Mouse (Mus musculus): ENCODE measurements around the gene Tnrc6b.

Tnrc6b gene

DNA sequence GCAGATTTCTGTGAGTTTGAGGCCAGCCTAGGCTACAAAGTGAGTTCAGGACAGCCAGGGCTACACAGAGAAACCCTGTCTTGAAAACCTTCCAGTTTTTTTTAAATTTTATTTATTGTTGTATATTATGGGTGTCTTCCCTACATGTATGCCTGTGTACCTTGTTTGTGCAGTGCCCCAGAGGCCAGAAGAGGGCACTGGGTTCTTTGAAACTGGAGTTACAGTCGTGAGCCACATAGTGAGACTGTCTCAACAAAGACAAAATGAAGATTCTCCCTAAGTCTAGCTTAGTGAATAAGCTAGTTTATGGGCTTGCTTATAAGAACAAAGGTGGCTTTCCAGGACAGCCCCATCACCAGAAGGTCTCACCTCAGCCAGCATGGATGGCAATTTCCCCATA lies 25.4 kb downstream of the Tnrc6b start:
- DNase-seq (ENCODE audit: low spot score): no peak

DNA sequence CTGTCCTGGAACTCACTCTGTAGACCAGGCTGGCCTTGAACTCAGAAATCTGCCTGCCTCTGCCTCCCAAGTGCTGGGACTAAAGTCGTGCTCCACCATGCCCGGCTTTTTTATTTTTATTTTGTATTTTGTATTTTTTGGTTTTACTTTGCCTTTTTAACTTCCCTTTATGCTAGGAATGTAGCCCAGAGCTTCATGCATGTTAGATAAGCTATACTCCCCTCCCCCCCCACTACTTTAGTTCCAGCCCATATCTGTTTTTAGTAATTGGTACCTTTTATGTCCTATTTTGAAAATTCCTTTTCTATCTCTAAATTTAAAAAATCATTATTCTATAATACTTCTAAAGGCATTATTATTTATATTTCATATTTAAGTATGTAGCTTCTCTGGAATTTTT lies 27.1 kb downstream of the Tnrc6b start:
- DNase-seq (ENCODE audit: low spot score): no peak

DNA sequence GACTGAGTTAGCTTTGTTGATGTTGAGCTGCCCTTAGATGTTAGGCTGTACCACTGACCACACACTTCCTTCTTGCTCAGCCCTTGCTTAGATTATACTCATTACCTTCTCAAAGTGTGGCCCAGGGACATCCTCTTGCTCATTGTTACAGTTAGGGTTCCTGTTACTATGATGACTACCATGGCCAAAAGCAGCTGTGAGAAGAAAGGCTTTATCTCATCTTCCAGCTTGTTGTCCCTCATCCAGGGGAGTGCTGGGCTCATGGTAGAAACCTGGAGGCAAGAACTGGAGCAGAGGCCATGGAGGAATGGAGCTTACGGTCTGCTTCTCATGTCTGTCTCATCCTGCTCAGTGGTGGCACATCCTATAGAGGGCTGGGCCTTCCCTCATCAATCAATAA lies 28.9 kb downstream of the Tnrc6b start:
- DNase-seq (ENCODE audit: low spot score): no peak

DNA sequence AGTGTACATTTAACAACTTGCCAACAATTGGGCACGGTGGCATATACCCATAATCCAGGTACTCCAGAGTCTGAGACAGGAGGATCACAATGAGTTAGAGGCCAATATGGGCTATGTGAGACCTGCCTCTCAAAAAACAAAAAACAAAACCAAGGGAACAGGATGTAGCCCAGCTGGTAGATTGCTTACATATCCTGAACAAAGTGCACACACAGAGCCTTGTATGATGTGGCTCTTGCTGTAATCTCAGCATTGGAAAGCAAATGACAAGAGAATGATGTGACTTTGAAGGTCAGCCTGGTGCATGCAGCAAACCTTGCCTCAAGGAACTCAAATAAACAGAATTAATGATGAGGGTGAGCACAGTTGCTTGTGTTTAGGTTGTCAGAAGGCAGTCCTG lies 30.7 kb downstream of the Tnrc6b start:
- DNase-seq (ENCODE audit: low spot score): no peak

DNA sequence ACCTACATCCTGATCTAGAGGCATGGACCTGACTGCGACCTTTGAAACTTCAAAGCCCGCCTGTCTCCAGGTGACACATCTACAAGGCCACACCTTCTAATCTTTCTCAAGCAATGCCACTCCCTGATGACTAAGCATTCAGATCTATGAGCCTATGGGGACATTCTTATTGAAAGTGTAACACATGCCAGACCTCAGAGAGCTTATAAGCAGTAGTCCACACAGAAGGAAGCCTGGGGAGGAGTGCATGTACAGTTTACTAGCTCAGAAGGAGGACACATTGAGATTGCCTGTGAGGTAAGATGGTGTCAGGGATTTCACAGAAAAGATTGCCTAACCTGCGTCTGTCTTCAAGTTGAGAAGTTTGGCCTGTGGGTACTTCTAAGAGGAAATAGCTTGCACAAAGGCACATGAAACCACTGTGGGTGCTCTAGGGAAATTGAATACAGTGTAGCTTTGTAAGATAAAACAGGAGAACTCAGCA lies 31.9 kb downstream of the Tnrc6b start:
- no peak for DNase-seq (ENCODE audit: low spot score)

DNA sequence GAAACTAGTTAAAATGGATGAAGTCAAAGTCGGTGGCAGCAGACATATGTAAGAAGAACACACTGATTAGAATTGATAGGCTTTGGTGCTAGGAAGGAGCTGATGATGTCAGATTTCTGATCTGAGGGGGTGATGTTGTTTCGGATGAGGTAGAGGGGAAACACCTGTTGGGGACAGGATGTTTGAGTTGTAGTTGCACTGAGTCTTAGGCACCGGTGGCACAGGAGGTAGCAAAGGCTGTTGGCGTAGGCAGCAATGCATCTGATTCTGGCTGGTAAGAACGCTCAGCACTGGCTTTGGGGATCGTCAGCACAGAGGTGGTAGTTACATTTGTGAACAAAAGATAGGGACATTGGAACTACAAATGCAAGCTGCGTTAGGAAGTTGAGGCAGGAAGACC lies 32.5 kb downstream of the Tnrc6b start:
- no peak for DNase-seq (ENCODE audit: low spot score)

DNA sequence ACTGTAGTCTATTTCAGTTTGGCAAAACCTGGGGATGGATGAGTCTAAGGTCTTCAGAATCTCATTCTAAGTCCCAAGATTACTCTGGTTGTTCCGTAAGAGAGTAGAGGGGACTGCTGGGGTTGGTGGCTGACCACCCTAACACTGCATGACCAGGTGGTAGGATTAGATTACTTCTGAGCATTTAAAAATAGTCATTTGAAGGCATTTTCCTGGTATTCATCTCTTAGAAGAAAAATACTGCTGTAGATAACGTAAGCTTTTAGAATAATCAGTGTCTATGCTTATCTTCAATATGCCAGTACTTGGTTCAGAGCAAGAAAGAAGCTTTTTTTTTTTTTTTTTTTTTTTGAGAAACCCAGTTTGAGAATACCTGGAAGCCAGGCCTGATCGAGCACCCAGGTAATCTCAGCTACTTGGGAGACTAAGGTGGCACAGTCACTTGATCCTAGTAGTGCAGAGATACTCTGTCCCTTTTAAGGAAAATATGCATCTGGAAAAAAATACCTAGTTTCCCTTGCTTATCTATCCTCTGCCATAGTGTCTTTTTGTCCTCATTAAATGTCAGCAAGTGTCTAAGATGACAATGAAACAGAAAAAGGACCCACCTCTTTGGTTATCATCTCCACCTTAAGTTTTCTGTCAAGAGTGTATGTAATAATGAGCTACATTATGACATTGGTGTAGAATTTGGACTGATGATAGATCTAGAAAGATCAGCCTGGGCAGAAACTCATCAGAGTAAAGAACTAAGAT lies 33.7 kb downstream of the Tnrc6b start:
- DNase-seq (ENCODE audit: low spot score): no peak

DNA sequence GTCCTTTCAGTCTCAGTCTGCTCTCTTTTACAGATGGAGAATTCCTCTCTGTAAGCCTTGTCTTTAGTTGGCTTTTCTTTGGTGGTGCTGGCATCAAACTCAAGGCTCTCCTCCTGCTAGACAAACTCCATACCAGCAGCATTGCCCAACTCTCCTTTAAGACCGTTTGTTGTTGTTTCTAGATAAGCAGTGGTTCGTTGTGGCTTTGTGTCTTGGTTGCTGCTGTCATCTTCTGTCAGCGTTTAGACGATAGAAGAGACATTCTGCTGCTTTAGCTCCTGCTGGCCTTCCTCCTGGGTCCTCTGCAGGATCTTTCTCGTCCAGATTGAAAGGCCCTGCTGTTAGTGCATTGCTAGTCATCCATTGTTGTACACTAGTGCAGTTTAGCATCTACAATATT lies 37.9 kb downstream of the Tnrc6b start:
- DNase-seq (ENCODE audit: low spot score): no peak

DNA sequence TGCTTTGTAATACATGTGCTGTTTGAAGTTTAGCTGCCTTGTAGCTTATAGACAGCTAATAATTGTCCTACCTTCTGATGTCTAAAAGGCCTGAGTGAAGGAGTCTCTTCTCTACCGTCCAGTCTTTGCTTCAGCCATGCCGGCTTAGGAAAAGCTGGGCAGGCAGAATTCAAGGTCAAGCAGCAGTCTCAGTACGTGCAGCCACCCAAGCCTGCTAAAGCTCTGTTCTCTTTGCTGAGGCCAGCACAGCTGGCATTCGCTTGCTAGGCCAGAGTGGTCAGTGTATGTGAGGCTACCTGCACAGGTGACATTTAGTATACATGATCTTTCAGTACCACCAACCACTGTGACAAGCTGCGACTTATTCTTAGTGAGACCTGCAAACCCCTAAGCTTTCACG lies 42.2 kb downstream of the Tnrc6b start:
- DNase-seq (ENCODE audit: low spot score): no peak

DNA sequence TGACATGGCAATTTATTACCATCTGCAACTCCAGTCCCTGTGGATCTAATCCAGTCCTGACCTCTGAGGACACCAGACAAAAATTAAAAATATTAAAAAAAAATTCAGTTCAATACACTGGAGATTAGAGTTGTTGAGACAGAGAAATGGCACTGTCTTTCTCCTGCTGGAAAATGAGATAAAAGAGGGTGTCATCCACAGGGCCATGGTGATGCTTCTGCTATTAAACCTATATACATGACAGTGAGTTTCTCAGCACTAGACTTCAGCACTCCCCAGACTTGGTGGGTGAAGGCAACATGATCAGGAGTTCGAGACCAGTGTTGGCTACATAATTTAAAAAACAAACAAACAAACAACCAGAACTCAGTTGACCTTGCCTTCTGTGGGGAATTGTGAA lies 43.0 kb downstream of the Tnrc6b start:
- no peak for DNase-seq (ENCODE audit: low spot score)

DNA sequence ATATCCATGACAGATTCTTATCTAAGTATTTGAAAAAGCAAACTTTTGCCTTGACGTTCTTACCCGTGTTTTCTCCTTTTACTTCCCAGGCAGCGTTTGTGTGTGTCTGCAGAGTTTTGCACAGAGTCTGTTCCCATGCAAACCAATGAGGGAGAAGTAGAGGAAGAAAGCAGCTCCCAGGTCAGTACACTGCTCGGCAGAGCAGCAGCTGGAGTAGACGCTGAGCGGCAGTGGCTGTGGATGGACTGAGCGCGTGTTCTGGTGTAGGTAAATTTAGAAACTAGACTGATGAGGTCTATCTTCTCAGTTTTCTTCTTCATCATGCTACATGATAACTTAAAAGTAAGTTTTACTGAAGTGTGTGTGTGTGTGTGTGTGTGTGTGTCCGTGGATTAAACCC lies 48.3 kb downstream of the Tnrc6b start:
- DNase-seq (ENCODE audit: low spot score): no peak

DNA sequence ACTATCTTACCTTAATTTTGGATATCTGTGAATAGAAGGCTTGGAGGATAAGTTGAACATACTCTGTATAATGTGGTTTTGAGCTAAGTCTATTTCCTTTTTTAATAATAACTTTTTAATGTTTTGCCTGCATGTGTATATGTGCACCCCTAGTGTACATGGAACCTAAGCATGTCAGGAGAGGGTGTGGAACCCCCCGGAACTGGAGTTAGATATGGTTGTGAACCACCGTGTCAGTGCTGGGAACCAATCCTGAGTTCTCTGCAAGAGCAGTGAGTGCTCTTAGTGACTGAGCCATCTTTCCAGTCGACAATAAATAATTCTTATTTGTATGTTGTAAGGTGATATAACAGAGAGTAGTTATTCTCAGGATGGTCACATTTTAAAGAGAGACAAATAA lies 49.4 kb downstream of the Tnrc6b start:
- no peak for DNase-seq (ENCODE audit: low spot score)

DNA sequence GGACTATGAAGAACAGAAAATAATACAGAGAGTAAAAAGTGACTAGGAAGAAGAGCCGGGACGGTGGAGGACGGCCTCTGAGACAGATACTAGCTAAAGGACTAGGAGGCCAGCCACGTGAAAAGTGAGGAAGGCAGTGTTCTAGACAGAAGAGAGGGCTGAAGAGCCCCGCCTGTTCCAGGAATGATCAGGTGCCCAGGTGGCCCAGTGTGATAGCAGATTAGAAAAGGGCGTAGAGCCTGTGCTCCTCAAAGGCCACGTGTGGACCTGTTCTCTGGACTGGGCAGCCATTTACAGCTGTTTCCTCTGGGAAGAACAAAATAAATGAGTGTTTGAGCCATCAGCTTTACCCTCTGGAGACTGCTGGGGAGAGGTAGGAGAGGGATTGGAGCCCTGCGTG lies 49.8 kb downstream of the Tnrc6b start:
- no peak for DNase-seq (ENCODE audit: low spot score)

DNA sequence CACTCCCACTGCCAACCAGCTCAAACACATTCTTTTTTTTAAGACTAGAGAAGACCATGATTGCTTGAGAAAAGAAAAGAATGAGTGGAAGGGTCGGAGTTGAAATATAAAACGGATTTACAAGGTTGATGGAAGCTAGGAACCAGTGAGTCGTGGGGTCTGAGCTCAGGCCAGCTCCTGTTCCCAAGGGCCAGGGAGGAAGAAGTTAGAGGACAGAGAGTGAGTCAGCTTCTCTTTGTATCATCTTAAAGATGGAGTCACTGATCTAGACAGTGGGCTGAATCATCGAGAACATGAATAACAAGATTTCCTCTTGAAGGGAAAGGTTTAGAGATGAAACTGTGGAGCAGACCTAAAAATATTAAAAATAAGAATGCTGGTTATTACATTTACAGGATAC lies 51.5 kb downstream of the Tnrc6b start:
- no peak for DNase-seq (ENCODE audit: low spot score)

DNA sequence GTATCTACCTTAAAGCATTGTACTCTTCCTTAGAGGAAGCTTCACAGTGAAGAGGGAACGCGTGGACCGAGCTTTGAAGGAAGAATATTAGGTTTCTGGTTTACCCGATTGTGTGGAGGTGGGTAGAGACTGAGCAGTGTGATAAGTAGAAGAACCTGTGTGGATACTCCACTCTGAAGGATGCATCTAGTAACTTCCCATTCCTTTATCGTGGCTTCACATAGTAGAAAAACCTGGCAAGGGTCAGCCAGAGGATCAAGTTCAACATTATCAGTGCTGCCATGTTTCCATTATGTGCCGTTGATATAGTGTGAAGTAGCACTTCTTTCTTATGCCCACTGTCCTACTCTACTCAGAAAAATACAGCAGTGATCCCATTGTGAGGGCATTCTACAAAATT lies 53.6 kb downstream of the Tnrc6b start:
- no peak for DNase-seq (ENCODE audit: low spot score)

DNA sequence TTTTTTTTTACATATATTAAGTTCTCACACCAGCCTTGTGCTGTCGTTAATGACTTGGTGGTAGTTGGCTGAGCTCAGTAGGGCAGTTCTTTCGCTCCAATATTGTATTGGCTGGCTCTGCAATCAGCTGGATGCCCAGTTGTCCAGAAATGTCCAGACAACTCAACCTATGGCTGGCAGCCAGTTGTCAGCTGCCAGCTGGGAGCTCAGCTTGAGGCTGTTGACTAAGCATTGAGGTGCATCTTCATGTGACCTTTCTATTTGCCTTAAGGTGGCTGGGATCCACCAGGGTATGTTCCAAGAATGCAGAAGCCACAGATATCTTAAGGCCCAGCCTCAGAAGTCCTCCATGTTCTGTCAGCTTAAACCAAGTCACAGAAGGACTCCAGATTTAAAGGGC lies 54.3 kb downstream of the Tnrc6b start:
- DNase-seq (ENCODE audit: low spot score): no peak

DNA sequence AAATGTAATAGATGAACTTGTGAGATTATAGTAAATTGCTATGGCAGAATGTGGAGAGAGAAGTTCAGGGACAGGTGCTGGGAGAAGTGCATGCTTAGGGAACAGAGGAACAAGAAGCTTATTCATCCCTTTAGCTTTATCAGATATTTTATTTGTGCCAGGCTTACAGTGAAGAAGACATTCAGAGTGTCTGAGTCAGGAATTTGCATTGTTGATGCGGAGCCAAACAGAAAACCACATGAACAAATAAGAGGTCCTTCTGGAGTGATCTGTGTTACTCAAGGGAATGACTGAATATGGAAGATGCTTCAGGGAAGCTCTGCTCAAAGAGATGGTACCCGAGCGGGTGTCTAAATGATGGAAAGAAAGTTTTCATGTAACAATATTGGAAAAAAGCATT lies 57.1 kb downstream of the Tnrc6b start:
- no peak for DNase-seq (ENCODE audit: low spot score)

DNA sequence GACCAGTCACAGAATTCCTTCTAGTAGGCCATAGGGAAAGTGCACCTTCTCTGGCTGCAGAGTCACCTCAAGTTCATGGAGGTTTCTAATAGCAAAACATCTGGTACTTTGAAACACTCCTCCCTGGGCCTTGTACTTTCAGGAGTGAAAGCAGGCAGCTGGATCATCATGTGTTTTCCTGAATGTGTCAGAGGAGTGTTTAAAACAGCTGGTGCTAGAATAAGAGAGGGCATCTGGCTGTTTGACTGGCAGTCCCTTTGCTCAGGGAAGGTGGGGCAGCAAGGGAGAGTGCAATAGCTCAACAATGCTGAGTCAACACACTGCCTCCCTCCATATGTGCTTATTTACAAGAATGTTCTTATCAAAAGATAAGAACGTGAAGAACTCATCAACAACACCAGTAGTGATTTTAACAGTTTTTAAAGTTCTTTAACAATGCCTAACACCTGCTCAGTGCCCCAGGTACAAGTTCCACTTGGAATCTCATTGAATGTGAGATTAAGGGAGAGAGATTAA lies 60.9 kb downstream of the Tnrc6b start:
- no peak for DNase-seq (ENCODE audit: low spot score)

DNA sequence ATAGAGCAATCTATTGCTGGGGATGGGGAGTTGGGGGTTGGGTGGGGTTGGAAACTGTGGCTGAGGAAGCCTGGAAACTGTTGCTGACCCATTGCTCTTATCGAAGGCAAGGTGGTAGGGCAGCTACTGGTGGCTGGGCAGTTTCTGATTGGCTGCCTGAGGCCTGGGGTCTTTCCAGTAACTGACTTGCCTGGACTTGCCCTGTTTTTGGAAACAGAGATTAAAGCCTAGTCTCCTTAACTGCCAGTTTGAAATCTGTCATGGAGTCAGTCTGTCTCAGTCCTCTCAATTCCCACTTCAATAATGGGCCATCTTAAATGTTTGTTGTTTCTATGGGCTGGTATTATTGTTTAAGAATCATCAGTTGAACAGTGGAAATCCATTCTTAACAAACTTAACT lies 63.6 kb downstream of the Tnrc6b start:
- DNase-seq (ENCODE audit: low spot score): no peak

DNA sequence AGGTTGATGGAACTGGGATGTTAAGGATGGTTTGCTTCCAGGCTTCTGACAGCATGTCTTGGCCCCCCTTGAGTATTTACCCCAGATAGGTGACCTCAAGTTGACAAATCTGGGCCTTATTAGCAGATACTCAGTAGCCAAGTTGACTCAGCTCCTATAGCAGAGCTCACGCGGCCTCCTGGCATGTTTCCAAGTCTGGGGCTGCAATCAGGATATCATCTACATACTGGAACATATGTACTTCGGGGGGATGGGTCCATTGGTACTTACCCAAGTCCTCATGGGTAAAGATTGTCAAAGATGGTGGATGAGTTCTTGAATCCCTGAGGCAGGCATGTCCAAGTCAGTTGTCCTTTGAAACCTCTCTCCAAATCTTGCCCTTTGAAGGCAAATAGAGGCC lies 67.9 kb downstream of the Tnrc6b start:
- no peak for DNase-seq (ENCODE audit: low spot score)

DNA sequence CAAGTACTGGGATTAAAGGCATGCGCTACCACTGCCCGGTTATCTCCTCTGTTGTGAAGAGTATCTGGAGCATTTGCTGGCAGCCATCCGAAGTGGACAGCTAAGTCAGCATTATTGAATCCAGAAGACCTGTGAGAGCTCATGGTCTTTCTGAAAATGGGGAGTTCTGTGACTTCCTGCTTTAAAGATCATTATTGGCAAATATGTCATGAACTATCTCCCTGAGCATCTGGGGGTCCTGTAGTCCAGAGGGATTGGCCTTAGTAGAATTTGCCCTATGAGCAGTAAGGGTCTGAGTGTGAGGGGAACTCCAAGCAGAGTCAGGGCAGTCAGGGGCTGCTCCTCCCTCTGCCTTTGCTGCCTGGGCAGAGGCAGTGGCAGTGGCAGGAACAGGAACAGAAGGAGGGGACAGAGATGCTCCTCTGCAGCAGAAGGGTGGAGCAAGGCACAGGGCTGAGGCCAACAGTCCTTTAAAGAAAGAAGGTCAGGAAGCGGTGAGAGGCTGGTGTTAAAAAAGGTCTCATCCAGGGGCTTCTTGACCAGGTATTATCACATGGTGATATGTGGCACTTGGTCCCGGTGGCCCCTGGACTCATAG lies 69.1 kb downstream of the Tnrc6b start:
- DNase-seq (ENCODE audit: low spot score): no peak

DNA sequence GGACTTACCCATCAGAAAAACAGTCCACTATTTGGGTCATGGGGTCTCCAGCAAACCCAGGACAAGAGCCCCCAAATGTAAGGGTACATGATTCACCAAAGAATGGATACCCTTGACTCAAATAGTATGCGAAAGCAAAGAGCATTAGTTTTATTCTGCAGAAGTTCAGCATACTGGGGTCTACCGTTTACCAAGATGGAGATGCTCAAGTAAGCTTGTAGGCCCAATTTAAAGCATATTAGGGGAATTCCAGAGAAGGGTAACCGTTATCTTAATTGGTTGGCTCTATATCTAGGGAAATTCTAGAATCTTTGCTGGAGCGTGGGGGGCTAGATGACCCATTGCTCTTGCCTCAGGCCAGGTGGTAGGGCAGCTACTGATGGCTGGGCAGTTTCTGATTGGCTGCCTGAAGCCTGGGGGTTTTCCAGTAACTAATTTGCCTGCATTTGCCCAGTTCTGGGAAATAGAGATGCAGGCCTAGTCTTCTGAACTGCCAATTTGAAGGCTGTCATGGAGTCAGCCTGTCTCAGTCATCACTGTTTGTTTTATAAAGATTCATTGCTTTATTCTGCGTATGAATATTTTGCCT lies 70.2 kb downstream of the Tnrc6b start:
- DNase-seq (ENCODE audit: low spot score): no peak

DNA sequence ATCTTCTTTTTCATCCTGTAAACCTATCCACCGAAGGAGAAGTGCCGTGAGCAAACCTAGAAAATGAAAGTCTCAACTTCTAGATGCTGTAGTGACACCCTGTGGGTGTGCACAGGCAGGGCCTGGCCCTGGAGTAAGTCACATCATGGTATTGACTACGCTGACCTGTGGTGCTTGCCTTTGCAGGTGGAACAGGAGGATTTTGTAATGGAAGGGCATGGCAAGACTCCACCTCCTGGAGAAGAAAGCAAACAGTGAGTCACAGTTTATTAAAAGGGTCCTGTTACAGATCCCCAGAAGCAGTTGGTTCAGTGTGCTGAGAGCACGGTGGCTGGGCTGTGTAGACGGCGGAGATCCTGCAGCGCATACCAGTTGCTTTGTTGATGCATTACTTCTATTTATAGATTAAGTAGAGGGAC lies 73.4 kb downstream of the Tnrc6b start:
- DNase-seq (ENCODE audit: low spot score): no peak

All from left cerebral cortex, adult 11 months (tissue).